Mouse (Mus musculus): ENCODE results near the gene Cfap43.

Gene Cfap43

DNA sequence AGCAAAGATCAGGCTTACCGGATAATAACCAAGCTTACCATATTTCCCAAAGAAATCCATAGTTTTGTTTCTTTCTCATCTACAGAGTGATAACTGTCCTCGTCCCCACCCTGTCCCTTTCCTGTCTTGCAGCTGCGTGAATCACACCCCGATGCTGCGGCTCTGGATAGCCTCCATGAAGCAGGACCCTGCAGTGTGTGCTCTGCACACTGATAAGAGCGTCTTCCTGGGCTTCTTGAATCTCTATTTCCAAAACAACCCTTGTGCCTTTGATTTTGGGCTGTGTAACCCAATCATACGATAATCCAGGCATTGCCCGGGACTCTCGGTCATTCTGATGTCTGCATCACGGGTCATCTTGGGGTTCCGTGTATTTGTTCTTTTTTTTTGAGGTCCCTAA, 33.2 kb downstream of the Cfap43 start:
- DNase-seq (ENCODE audit: low spot score in 2 of 2): no peak

DNA sequence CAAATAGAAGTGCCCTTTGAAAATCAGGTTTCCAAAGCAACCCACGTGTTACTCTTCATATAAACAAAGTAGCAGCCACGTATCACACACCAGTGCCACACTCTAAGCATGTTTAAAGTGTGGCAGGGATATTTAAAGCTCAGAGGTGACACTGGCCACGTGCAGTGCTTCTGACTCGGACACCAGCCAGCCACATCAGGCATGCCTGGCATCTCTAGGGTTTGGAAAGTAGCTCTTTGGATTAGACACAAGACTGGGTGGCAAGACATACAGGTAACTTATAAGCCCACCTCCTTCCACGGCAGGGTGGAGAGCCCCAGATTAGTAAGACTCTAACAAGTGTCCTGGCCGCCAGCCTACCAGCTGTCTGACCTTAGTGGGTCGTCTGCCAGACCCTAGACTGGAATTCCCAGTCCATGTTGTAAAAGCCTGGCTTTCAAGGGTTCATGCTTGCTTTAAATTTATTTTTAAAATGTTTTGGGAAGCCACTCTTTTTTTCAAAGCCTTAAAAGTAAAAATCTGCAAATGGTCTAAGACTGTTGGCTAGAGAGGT, 33.8 kb downstream of the Cfap43 start:
- DNase-seq (ENCODE audit: low spot score in 2 of 2): no peak

DNA sequence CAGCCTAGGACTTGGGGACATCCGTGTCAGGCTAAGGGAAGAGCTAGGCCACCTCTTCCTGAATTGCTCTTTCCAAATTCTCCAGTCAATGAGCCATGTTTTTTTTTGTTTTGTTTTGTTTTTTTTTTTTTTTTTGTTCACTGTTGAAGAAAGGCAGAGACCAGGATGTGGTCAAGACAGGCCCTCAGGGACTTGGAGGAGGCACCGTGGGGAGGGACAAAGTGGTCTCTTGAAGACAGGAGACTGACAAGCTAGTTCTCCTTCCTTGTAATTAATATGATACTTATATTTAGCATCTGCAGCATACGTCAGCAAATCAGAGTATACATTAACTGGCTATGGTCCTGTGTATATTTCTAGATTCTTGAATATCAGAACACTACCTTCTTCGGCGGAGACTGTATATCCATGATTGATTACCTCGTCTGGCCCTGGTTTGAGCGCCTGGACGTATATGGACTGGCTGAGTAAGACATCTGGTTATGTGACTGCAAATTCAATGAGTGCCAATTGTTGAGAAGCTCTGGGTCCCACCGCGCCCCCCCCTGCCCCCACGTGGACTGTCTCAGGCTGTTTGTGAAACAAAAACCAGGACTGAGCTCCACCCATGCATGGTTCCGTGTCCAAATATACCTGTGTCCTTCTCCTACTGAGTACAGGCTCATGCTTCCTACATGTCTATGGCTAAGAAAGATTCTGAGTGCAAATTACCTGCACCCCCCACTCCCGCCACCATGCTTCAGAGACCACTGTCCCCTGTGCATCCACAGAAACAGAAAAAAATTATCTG, 34.6 kb downstream of the Cfap43 start:
- DNase-seq (ENCODE audit: low spot score in 2 of 2): no peak

DNA sequence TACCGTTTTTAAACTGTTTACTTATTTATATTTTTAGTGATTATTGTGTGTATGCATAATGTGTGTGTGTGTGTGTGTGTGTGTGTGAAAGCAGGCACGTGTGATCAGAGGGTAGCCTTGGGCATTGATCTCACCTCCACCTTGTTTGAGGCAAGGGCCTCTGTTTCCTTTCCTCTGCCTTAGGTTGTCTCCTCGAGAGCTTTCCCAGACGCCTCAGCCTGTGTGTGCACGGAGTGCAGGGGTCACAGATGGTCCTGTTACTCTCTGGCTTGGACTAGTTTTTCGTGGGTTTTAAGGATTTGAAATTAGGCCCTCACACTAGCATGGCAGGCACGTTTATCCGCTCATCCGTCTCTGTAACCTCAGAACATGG, 36.2 kb downstream of the Cfap43 start:
- no peak for DNase-seq (ENCODE audit: low spot score in 2 of 2)

DNA sequence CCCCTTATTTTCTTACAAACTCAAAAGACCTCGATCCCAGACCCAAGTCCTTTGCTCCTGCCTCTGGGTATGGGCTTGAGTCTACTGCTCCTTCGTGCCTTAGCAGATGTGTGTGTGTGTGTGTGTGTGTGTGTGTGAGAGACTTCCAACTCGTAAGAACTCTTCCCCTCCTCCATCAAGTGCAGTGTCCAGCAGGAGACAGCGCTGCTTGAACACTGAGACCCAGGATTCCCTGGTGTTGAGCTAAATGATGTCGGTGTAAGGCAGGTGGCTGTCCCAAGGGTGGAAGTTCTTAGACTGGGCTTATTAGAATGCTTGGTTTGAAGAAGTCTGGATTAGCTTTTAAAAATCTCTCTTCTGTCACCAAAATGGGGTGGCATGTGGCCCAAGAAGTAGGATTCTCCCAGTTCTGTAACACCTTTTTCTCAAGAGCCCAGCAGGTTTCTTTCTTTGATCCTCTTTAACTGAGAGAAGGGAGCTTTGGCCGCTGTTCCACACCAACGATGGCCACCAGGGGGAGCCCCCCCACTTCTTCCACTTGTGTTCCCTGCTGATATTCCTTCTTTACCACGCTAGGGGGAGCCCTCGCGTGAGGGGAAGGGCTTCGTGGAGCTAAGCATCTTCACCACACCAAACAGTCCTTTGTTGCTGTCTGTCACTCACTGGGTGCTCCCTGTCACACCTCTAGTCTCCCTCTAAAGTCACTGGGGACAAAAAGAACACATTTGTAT, 36.8 kb downstream of the Cfap43 start:
- DNase-seq (ENCODE audit: low spot score in 2 of 2): peak; percentile 67 to 77

DNA sequence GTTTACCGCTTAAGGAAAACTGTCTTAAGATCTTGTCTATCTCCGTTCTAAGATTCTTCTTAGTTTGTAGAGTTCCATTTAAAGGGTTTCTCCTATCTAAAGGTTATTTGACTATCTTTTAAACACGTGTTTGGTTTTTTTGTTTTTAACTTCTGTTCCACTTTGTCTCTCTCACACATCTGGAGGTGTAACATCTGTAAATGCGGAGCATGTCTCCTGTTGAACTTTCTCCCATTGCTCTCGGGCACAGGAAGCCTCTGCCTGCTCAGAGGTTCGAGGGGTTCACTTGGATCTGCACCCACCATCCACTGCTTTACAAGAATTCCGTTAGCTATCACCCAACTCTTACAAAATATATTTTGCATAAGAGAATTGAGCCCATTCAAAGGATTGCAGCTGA, 37.5 kb downstream of the Cfap43 start:
- no peak for DNase-seq (ENCODE audit: low spot score in 2 of 2)

DNA sequence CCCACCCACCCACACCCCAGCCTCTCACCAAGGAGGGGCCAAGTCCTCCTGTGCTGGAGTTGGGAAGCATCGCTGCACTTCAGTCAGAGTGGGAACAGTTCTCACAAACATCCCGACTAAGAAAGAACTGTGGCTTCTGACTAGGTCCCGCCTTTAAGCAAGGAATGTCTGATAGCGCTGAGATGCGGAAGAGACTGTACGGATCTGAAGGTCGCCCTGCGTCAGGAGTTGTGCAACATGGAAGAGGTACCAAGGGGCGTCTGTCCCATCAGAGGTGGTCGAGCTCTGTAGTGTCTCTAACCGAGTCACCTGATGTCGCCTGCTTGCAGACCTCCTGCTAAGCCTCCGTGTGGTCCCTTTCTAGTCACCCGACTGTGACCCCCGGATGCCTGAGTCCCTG, 42.8 kb downstream of the Cfap43 start:
- DNase-seq (ENCODE audit: low spot score in 2 of 2): no peak

DNA sequence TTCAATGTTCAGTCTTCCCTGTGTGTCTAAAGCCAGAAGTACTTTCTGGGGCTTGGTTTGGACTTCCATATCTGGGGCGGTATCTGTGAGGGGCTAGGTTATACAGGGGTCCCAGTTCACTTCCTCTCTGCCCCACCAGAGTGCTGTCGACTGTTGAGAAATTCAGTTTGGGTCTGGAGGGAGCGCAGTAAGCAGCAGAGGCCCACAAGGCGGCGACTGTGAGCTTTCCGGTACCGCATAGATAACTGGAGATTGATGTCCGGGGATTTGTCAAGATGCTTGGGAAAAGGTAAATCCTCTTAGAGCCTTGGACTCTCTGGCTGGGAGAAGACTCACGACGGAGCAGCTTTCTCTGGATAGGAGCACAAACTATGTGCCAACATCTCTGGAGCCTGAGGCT, 47.6 kb downstream of the Cfap43 start:
- no peak for DNase-seq (ENCODE audit: low spot score in 2 of 2)

DNA sequence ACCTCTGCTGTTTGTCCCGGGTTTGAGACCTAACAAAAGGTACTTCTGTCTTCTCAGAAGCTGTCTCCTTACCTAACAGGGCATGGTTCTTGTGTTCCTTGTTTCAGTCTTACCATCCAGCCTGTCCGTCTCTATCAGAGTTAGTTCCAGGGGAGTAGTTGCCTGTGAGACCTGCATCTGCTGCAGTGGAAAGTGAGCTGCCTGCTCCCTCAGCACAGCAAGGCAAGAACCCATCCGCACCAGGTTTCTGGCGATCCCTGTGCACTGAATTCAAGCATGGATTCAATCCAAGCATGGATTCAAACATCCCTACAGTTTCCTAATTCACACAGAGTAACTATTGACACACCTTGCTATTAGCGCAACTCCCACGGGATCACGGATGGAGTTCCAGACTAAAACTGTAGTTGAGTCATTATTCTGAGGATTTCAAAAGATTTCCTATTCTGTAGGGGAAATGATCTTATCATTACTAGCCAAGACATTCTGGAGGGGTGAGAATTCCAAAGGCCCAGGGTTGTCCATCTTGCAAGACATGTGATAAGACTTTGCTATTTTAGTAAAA, 48.9 kb downstream of the Cfap43 start:
- DNase-seq (ENCODE audit: low spot score in 2 of 2): no peak

DNA sequence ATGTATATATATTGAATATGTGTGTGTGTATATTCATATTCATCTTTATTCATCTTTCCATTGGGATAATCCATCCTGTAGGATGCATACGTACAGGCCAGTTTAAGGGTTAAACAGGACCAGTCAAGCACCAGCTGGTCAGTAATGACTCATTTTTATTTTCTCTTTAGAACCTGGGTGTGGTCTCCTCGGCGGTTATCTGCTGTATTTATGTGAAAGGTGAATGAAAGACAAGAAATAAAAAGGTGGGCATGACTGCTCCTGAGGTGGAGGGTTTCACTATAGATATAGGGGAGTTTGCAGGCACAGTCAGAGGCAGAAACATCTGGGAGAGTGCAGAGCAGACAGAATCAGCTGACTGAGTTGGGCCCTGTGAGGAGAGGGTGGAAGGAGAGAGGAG, 49.6 kb downstream of the Cfap43 start:
- no peak for DNase-seq (ENCODE audit: low spot score in 2 of 2)

DNA sequence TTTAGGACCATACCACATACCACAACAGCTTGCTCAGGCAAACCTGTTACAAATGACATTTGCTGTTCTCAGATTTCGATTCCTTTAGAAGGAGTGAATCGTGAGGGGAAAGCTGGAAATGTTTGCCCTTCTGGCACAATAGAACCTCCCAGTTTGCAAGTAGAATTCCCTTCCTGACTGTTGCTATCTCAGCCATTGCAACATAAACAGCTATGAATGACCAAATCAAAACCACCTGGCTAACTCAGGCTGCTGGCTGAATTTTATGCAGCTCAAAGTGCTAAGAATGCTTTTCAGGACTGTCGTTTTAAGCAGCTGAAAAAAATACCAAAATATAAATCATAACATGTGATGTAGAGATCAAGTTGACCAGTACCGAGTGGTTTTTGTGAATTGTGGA, 50.1 kb downstream of the Cfap43 start:
- no peak for DNase-seq (ENCODE audit: low spot score in 2 of 2)

DNA sequence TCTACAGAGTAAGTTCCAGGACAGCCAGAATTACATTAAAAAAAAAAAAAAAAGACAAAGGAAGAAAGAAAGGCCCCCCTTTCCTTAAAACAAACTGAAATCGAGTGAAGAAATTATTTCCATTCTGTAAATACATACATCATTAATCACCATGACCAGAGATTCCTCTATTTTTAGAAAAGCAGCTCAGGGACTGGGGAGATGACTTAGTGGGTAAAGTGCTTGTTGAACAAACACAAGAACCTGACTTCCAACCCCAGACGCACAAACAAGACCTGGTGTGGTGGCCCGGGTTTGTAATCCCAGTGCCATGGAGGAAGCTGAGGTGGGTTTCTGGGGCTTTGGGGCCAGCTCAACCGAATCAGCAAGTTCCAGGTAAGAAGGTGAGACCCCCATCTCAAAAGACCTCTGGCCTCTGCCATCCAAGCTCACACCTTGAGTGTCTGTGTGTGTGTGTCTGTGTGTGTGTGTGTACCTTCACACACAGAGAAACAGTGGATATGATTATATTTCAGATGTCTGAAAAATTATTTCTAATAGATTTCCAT, 51.4 kb downstream of the Cfap43 start:
- DNase-seq (ENCODE audit: low spot score in 2 of 2): no peak

DNA sequence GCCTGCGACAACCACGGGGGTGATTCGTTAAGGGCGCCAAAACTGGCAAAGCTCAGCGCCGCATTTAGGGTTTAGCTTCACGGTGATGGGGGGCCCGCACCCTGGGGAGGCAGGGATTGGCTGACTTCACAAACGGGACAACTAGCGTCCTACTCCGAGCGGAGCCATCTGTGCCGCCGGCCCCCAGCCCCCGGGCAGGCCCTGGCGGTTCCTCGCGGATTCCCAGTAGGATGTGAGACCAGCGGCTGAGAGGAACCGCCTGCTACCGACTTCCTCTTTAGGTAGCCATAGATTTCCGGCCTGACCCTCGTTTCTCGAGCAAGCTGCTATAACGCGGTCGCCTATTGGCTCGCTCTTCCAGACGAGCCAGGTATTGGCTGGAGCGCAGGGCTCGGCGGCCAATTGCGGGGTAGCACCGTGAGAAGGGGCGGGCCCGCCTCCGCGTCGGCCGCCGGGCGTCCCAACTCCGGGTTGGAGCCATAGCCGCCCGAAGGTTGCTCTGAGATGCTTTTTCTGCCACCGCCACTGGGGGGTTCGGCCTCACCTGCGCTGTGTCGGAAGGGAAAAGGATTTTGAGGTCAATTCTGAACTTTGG, 53.6 kb downstream of the Cfap43 start, which contains the start of gene Gsto2:
Gene Gsto2, plus strand, starts transcription at position 182 of the 595 bp plus-strand sequence.
- peak; percentile 93 to 94 for DNase-seq (ENCODE audit: low spot score in 2 of 2)

DNA sequence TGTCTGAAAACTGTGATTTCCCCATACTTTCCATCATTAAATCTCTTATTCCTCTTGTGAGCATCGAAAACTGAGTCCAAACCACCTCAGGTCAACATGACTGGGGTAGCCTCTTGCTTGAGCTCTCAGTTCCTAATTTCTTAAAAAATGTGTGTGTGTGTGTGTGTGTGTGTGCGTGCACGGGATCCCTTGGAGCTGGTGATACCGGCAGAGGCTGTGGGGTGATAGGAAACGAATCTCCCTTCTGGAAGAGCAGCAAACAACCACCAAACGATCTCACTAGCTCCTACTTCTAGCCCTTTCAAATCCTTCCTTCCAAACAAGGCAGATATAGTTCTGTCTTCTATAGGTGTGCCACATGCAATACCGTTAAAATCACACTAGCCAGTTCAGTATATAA, 54.4 kb downstream of the Cfap43 start:
- no peak for DNase-seq (ENCODE audit: low spot score in 2 of 2)

DNA sequence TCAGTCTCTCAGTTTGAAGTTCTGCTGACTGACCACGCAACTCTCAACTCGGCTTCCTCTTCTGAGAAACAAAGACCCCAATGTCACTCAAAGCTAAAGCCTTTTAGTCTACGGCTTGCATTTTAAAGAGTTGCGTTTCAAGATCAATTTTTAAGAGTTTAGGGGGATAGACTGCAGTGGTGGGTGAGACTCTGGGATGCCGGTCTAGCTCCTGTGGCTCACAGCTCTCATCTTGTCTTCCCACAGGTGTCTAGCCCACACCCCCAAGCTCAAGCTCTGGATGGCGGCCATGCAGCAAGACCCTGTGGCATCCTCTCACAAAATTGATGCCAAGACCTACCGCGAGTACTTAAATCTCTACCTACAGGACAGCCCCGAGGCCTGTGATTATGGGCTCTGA, 55.0 kb downstream of the Cfap43 start:
- DNase-seq (ENCODE audit: low spot score in 2 of 2): no peak

DNA sequence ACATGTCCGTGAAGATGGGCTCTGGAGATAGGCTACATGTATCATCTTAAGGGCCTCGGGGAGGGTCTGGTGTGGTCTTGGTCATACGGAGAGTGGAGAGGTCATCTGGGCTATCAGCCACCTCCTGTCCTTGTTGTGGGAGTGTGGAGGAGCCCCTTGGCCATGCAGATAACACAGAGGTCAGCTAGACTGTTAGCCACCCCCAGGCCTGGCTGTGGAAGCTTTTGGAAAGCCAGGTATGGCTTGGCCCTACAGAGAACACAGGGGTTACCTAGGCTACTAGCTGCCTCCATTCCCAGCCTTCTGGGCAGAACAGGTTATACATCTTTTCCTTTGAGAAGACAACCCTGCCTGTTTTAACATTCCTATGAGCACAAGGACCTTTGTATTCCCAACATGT, 56.5 kb downstream of the Cfap43 start:
- no peak for DNase-seq (ENCODE audit: low spot score in 2 of 2)

DNA sequence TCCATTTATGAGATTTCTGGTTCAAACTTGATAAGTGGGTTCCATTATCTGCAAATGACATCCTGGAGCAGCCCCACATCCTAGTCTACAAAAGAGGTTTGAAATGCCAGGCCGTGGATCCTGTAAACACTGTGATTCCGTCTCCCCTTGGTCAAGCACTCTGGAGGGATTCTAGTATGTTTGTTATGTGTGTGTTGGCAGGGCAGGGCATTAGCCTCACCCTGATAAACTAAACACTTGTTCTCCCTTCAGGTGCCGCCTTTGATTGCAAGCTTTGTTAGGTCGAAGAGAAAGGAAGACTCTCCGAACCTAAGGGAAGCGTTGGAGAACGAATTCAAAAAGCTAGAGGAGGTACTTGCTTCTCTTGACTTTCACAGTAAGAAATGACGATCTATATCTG, 59.9 kb downstream of the Cfap43 start:
- DNase-seq (ENCODE audit: low spot score in 2 of 2): no peak

DNA sequence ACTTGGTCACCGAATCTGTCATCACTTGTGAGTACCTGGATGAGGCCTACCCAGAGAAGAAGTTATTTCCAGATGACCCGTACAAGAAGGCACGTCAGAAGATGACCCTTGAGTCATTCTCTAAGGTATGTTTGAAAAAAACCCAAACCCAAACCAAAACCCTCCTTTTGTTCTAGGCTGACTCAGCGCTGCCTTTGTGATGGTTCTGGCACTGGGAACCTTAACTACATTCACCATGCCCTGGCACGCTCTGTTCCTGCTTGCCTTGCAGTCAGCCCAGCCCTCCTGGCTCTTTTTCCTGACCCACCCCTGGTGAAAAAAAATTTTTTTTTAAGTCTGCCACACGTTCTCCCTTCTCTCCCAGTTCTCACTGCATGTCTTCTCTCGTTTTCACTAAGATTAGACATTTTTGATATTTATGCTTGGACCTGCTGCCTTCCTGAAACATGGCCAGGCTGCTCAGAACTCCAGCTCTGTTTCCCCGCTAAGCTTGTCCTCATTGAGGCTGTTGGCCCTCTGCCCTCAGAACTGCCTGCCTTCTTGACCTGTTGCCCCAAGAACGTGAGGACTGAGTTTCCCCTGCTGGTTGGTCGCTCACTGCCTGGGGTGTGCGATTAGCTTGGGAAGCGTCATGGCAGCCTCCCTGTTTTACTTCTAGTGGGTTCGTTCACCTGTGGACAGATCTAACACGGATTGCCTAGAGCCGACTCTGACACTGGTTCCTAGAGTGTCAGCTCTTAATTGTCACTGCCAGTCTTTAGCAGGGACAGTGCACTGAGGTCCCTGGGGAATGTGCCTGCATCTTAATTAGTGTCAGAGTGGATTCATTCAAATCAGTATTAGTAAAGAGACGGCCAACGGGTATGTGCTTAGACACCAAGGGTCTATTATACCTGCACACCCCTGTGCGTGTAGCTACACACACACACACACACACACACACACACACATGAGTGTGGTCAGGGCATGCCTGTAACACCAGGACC, 60.8 kb downstream of the Cfap43 start:
- DNase-seq (ENCODE audit: low spot score in 2 of 2): no peak

DNA sequence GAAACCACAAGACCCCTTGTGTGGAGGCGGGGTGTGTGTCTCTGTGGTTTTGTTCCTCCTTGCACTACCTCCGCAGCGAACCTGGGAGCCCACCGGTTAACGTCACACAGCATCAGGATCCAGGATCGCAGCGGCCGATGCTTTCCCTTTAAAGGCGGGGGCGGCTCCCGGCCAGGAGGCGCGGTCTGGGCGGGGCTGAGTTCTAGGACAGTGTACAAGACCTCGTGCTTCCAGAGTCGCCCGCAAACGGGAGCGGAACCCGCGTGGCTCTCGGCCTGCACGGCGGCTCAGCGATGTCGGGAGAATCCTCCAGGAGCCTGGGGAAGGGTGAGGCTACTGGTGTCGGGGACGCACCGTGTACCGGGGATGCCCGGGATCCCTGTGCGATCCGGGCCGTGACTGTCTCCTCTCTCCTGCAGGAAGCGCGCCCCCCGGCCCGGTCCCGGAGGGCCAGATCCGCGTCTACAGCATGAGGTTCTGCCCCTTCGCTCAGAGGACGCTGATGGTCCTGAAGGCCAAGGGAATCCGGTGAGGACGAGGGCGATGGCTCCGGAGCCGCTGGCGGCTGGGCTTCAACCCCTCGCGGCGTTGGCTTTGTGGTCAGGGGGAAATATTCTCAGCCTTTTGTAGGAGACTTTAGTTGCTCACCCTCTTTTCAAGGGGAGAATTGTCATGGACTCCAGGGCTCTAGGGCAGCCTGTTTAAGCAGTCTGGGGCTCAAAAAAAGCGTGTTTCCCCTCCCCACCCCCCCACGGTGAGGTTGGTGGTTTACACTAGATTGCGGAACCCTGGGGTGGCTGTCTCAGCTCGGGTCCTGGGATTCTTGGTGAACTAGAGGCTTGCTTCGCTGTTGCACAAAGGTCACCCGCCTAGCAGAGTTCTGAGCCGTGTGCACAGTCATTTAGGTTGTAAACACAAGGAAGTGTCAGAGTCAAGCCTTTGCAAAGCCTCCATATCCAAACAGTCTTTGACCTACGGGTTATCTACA, 64.0 kb downstream of the Cfap43 start, which contains the start of gene Gsto1:
Gene Gsto1, plus strand, starts transcription at position 175 of the 988 bp plus-strand sequence.
- DNase-seq (ENCODE audit: low spot score in 2 of 2): peak; percentile 86 to 93

All from urinary bladder, postnatal 4 days (tissue).